Mouse (Mus musculus): ENCODE data around the gene Poc1b. TPM values are rescaled to one million over a fixed set of nuclear protein-coding genes. Genes with fewer than 3 reads are reported as not detected.

Gene Poc1b
- polyA plus RNA-seq, 1 experiment: 8.0 TPM

DNA sequence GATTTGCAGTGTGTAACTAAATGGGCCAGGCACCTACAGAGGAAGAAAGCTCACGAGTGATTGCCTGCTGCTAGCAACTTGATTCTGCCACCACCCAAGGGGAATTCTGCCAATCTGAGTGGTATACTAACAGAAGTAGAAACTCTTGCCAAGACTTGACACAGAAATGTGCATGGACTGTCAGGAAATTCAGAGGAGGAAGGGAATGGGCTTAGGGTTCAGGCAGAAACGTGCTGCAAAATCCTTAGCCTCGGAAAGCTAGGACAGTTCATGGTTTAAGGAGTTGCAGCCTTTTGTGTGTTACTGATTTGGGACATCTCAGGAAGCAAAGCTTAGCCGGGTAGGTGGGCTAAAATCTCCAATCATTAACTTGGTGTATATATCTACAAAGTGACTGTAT lies 19.4 kb downstream of the Poc1b start, which contains the start of gene Phxr2:
TSS of gene Phxr2 (minus strand) at position 101 of the 400 bp plus-strand sequence.
- no peaks in the 10 kb centered on the region for H3K27me3 ChIP-seq (ENCODE audit: control insufficient read depth, insufficient read depth, insufficient read length)
- no peak within 1 kb of the TSS for H3ac ChIP-seq (ENCODE audit: control insufficient read depth, insufficient read length)
- H3K79me2 ChIP-seq (ENCODE audit: control insufficient read depth, insufficient read depth): no peaks in the 10 kb centered on the region
- no peak for TF ChIP-seq CEBPB (IDR thresholded peaks at IDR 0.05; ENCODE audit: insufficient read depth, poor library complexity, severe bottlenecking)
- no peak within 1 kb of the TSS for H3K4me2 ChIP-seq (ENCODE audit: low read depth)
- no peaks in the 10 kb centered on the region for H3K36me3 ChIP-seq (ENCODE audit: control insufficient read depth, insufficient read depth)
- no peak within 1 kb of the TSS for H3K4me3 ChIP-seq

- no peak for TF ChIP-seq REST (IDR thresholded peaks at IDR 0.05; ENCODE audit: insufficient read depth, insufficient read length)
- TF ChIP-seq MAX (IDR thresholded peaks at IDR 0.05; ENCODE audit: low read depth): no peak
- TF ChIP-seq USF1 (IDR thresholded peaks at IDR 0.05; ENCODE audit: low read depth): no peak
- no peak for TF ChIP-seq MYOD1 (IDR thresholded peaks at IDR 0.05; ENCODE audit: control insufficient read depth in 1 of 3, insufficient read length in 2 of 3, low read depth in 2 of 3)
- TF ChIP-seq MYOG (IDR thresholded peaks at IDR 0.05; ENCODE audit: control insufficient read depth in 1 of 3, insufficient read depth in 1 of 3, insufficient read length in 2 of 3, low read depth in 2 of 3): no peak
- no peak for TF ChIP-seq CEBPB (IDR thresholded peaks at IDR 0.05; ENCODE audit: insufficient read depth, poor library complexity, severe bottlenecking)
- TF ChIP-seq E2F4 (IDR thresholded peaks at IDR 0.05; ENCODE audit: insufficient read depth): no peak
- no peak for TF ChIP-seq POLR2AphosphoS2 (IDR thresholded peaks at IDR 0.05; ENCODE audit: insufficient read length, low read depth)
- TF ChIP-seq POLR2A (IDR thresholded peaks at IDR 0.05; ENCODE audit: insufficient read length, low read depth): no peak
- no peak for TF ChIP-seq TCF12 (IDR thresholded peaks at IDR 0.05; ENCODE audit: insufficient read depth, poor library complexity, severe bottlenecking)
- no peak for TF ChIP-seq SRF (IDR thresholded peaks at IDR 0.05; ENCODE audit: control insufficient read depth, insufficient read length, low read depth)
- no peak for TF ChIP-seq TCF3 (IDR thresholded peaks at IDR 0.05; ENCODE audit: insufficient read length, low read depth)
- Histone ChIP-seq H3K4me3 (no peak overlapping the region), H3K4me2 (ENCODE audit: low read depth) (no peak overlapping the region), H3K27me3 (ENCODE audit: control insufficient read depth, insufficient read depth, insufficient read length) (no peaks in the 10 kb centered on the region), H3K36me3 (ENCODE audit: control insufficient read depth, insufficient read depth) (no peaks in the 10 kb centered on the region), H3ac (ENCODE audit: control insufficient read depth, insufficient read length) (no peak overlapping the region), H3K79me2 (ENCODE audit: control insufficient read depth, insufficient read depth) (no peaks in the 10 kb centered on the region)
These were observed 20.1 kb downstream of the Poc1b start for GRCm38 (mm10) chr10:99126954-99127353.

DNA sequence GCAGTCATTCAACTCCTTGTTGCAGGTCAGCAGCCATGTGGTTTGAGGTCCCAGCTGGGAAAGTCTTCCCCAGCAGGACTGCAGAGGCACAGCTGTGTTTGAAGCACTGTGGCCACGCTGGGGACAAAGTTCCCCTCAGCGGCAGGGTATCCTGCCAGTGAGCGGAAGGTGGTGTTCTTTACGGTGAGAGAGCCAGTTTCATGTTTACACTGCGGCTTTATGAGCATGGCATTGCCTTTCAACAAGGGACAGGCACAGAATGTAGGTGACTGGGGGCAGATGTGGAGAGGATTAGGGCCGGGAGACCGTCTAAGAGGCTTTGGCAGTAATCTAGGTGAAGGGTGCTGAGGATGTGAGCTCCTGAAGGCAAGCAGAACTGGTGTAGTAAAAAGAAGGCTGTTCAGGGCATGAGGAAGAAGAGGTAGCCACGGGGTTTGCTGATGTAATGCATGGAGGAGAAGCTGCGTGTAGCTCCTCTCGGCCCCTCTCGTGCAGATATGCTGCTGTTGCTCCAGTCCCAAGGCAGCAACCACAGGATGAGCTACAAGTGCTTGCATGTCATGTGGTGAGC lies 20.9 kb downstream of the Poc1b start:
- H3K27me3 ChIP-seq (ENCODE audit: control insufficient read depth, insufficient read depth, insufficient read length): no peaks in the 10 kb centered on the region
- TF ChIP-seq MAX (IDR thresholded peaks at IDR 0.05; ENCODE audit: low read depth) (no peak), MYOG (IDR thresholded peaks at IDR 0.05; ENCODE audit: control insufficient read depth in 1 of 3, insufficient read depth in 1 of 3, insufficient read length in 2 of 3, low read depth in 2 of 3) (peak in 1 of 3 experiments; percentile 54), SRF (IDR thresholded peaks at IDR 0.05; ENCODE audit: control insufficient read depth, insufficient read length, low read depth) (no peak)
- H3K79me2 ChIP-seq (ENCODE audit: control insufficient read depth, insufficient read depth): no peaks in the 10 kb centered on the region
- H3K4me2 ChIP-seq (ENCODE audit: low read depth): no peak overlapping the region
- H3K36me3 ChIP-seq (ENCODE audit: control insufficient read depth, insufficient read depth): no peaks in the 10 kb centered on the region
- no peak overlapping the region for H3ac ChIP-seq (ENCODE audit: control insufficient read depth, insufficient read length)
- no peak overlapping the region for H3K4me3 ChIP-seq

- H3K4me2 ChIP-seq (ENCODE audit: low read depth): no peak overlapping the region
- no peaks in the 10 kb centered on the region for H3K36me3 ChIP-seq (ENCODE audit: control insufficient read depth, insufficient read depth)
These were observed 23.8 kb downstream of the Poc1b start for GRCm38 (mm10) chr10:99130611-99131010.

DNA sequence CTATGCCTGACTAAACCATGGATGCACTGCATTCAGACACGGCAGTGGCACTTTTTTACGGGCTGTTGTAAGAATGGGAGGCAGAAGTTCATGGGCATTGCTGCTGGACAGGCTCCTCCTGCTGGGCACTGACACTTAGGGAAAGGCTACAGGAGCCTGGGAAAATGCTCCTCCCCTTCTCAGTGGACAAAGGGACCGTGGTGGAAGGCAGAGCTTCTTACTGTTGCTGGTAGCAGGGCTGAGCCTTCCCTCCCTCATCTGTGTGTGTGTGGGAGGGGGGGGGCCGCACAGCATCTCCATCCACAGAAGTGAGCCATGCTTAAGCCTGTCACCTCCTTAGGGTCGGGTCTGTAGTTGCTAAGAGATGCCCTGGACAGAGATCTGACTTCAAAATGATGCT lies 24.5 kb downstream of the Poc1b start:
- Histone ChIP-seq H3K36me3 (ENCODE audit: control insufficient read depth, insufficient read depth) (no peaks in the 10 kb centered on the region), H3K4me3 (no peak overlapping the region), H3ac (ENCODE audit: control insufficient read depth, insufficient read length) (no peak overlapping the region), H3K4me2 (ENCODE audit: low read depth) (no peak overlapping the region), H3K27me3 (ENCODE audit: control insufficient read depth, insufficient read depth, insufficient read length) (no peaks in the 10 kb centered on the region), H3K79me2 (ENCODE audit: control insufficient read depth, insufficient read depth) (no peaks in the 10 kb centered on the region)
- no peak for TF ChIP-seq TCF12 (IDR thresholded peaks at IDR 0.05; ENCODE audit: insufficient read depth, poor library complexity, severe bottlenecking)

More at GRCm38 (mm10) chr10:99130611-99131010, 23.8 kb downstream of the Poc1b start:
- Histone ChIP-seq H3K79me2 (ENCODE audit: control insufficient read depth, insufficient read depth) (no peaks in the 10 kb centered on the region), H3ac (ENCODE audit: control insufficient read depth, insufficient read length) (no peak overlapping the region), H3K4me3 (no peak overlapping the region), H3K27me3 (ENCODE audit: control insufficient read depth, insufficient read depth, insufficient read length) (no peaks in the 10 kb centered on the region)
- TF ChIP-seq MYOG (IDR thresholded peaks at IDR 0.05; ENCODE audit: control insufficient read depth in 1 of 3, insufficient read depth in 1 of 3, insufficient read length in 2 of 3, low read depth in 2 of 3) (no peak), MYOD1 (IDR thresholded peaks at IDR 0.05; ENCODE audit: control insufficient read depth in 1 of 3, insufficient read length in 2 of 3, low read depth in 2 of 3) (no peak), POLR2A (IDR thresholded peaks at IDR 0.05; ENCODE audit: insufficient read length, low read depth) (no peak), REST (IDR thresholded peaks at IDR 0.05; ENCODE audit: insufficient read depth, insufficient read length) (no peak), USF1 (IDR thresholded peaks at IDR 0.05; ENCODE audit: low read depth) (no peak), E2F4 (IDR thresholded peaks at IDR 0.05; ENCODE audit: insufficient read depth) (no peak), MAX (IDR thresholded peaks at IDR 0.05; ENCODE audit: low read depth) (no peak), TCF3 (IDR thresholded peaks at IDR 0.05; ENCODE audit: insufficient read length, low read depth) (no peak), CEBPB (IDR thresholded peaks at IDR 0.05; ENCODE audit: insufficient read depth, poor library complexity, severe bottlenecking) (no peak), SRF (IDR thresholded peaks at IDR 0.05; ENCODE audit: control insufficient read depth, insufficient read length, low read depth) (no peak), TCF12 (IDR thresholded peaks at IDR 0.05; ENCODE audit: insufficient read depth, poor library complexity, severe bottlenecking) (no peak), POLR2AphosphoS2 (IDR thresholded peaks at IDR 0.05; ENCODE audit: insufficient read length, low read depth) (no peak)

All from myocyte (in vitro differentiated cells).